Mouse (Mus musculus) cerebellum, adult 2 months (tissue): Measurements from ENCODE around the gene Havcr1.

Experiments used
- CTCF ChIP-seq: fragments of 200-500 bp; IDR thresholded peaks from 2 replicates; pipeline ENCODE4 v1.5.1; 2011; ENCODE audit warnings: low read depth, mild to moderate bottlenecking, control low read depth, low read length, moderate library complexity, borderline replicate concordance; ENCODE audit not compliant: insufficient read depth
- POLR2A ChIP-seq: fragments of 200-500 bp; IDR thresholded peaks from 2 replicates; pipeline ENCODE4 v1.6.1; 2011; ENCODE audit warnings: low read length, control low read depth, borderline replicate concordance; ENCODE audit not compliant: insufficient read depth

DNA sequence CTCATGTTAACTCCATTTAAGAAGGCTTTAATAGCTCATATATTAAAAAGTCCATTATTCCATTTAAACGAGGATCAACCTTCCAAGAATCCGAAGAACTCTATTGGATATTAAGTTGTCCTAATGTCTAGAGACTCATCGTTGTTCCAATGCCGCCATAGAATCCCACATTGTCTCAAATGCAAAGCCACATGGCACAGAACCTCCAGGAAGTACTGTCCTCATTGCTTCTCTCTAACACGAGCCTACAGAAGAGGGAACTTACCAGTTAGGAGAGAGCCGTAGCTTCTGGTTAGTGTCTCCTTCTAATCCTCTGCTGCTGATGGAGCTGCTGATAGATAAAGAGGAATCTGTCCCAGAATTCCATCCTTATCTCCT lies 36.6 kb upstream of the Havcr1 start:
- TF ChIP-seq CTCF (no peak), POLR2A (no peak)
